Mouse (Mus musculus): Measurements from ENCODE around the gene Gdap1l1.

DNA sequence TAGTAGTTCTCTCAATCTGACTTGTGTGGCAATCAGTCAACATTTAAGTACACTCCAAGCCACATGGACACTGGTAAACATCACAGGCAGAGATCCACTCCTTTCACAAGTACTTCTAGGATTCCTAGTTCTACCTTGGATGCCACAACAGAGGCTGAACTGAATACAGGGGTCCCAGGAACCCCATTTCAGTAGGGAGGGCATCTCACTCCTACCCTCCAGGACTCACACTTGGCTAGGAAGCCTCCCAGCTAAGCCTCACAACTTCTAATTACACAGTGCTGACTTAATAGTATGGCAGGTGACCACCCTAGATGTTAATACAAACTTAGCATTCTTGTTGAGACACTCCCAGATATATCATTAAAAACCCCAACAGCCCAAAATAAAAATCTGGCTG is 20.4 kb upstream of the Gdap1l1 start:
- TF ChIP-seq CTCF (IDR thresholded peaks at IDR 0.05) (no peak), POLR2A (IDR thresholded peaks at IDR 0.05; ENCODE audit: insufficient read depth, low read depth, low read length) (no peak), EP300 (IDR thresholded peaks at IDR 0.05; ENCODE audit: insufficient read depth, low read depth, low read length) (no peak)

Data from heart, adult 2 months (tissue).